Mouse (Mus musculus) embryonic facial prominence, embryonic 15.5 days (tissue): ENCODE measurements around the gene Polr2h. TPM values are rescaled to one million over a fixed set of nuclear protein-coding genes. Genes with fewer than 3 reads are reported as not detected.
A peak's percentile ranks its signal among the peaks of the same experiment; 100 is the strongest.

Experiments used
- ATAC-seq: fragments of 200-750 bp; cut with Nextera tagmentation; 2 replicates; pipeline ENCODE4 v1.8.0; 2017; ENCODE audit warnings: low read depth, moderate TSS enrichment; ENCODE audit not compliant: insufficient number of reproducible peaks, low FRiP score, low TSS enrichment
- H3K27ac ChIP-seq: fragments of 300-500 bp; sonication (generic); replicated peaks from 2 replicates; pipeline ENCODE4 v1.5.1; 2015; ENCODE audit warnings: mild to moderate bottlenecking, inconsistent platforms
- H3K27me3 ChIP-seq: fragments of 300-500 bp; sonication (generic); 2 replicates; pipeline ENCODE4 v1.6.1; 2015; ENCODE audit warnings: inconsistent platforms
- H3K36me3 ChIP-seq: fragments of 300-500 bp; sonication (generic); 2 replicates; pipeline ENCODE4 v1.6.1; 2015; ENCODE audit warnings: mild to moderate bottlenecking, inconsistent platforms
- H3K4me1 ChIP-seq: fragments of 300-500 bp; sonication (generic); 2 replicates; pipeline ENCODE4 v1.6.1; 2015; ENCODE audit warnings: inconsistent platforms
- H3K4me2 ChIP-seq: fragments of 300-500 bp; sonication (generic); replicated peaks from 2 replicates; pipeline ENCODE4 v1.6.1; 2015; ENCODE audit warnings: mild to moderate bottlenecking, inconsistent platforms
- H3K4me3 ChIP-seq: fragments of 300-500 bp; sonication (generic); replicated peaks from 2 replicates; pipeline ENCODE4 v1.5.1; 2015; ENCODE audit warnings: mild to moderate bottlenecking, inconsistent platforms
- H3K9ac ChIP-seq: fragments of 300-500 bp; sonication (generic); 2 replicates; pipeline ENCODE4 v1.6.1; 2015; ENCODE audit warnings: inconsistent platforms
- H3K9me3 ChIP-seq: fragments of 300-500 bp; sonication (generic); replicated peaks from 2 replicates; pipeline ENCODE4 v1.6.1; 2016; ENCODE audit warnings: inconsistent platforms
- WGBS: fragments of 180-500 bp; shearing (Covaris S2); methylation state at CpG from one replicate; pipeline ENCODE4 v1.1.7; 2015; 5-methylcytosine and 5-hydroxymethylcytosine counted together
- polyA plus RNA-seq: library from polyadenylated mRNA; unstranded; fragments of >200 nt; fragmentation: Nextera tagmentation; extraction: Ambion mirVana; gene quantifications from 2 replicates; pipeline ENCODE4 v1.2.1, GENCODE M21; 2015

Polr2h gene
- polyA plus RNA-seq, 1 experiment from 2014 or later: 90.0 TPM

- H3K27ac ChIP-seq: no peak overlapping the region
- no peak overlapping the region for H3K4me2 ChIP-seq
- H3K27me3 ChIP-seq: no peaks in the 10 kb centered on the region
- no peak overlapping the region for H3K4me3 ChIP-seq
- no peaks in the 10 kb centered on the region for H3K9me3 ChIP-seq
- ATAC-seq: no peak
- WGBS: 75% methylated on average over 9 of the region's 9 CpGs
- H3K36me3 ChIP-seq: peaks cover 41% of the 10 kb centered on the region
- H3K4me1 ChIP-seq: peaks cover 29% of the 10 kb centered on the region
- no peak overlapping the region for H3K9ac ChIP-seq
Measured at GRCm38 (mm10) chr16:20712190-20712589, 5.3 kb upstream of the Polr2h start.

GRCm38 (mm10) chr16:20712889-20713288 is 4.6 kb upstream of the Polr2h start:
- H3K4me3 ChIP-seq: no peak overlapping the region
- H3K27ac ChIP-seq: no peak overlapping the region
- no peak for ATAC-seq
- no peak overlapping the region for H3K9ac ChIP-seq
- peaks cover 34% of the 10 kb centered on the region for H3K36me3 ChIP-seq
- H3K4me2 ChIP-seq: no peak overlapping the region
- WGBS: 82% methylated on average over 7 of the region's 7 CpGs
- no peaks in the 10 kb centered on the region for H3K27me3 ChIP-seq
- peaks cover 30% of the 10 kb centered on the region for H3K4me1 ChIP-seq
- no peaks in the 10 kb centered on the region for H3K9me3 ChIP-seq

GRCm38 (mm10) chr16:20714307-20715080 is 3.0 kb upstream of the Polr2h start:
- Histone ChIP-seq H3K27ac (0 out of 2 replicates have a peak overlapping the region, but pooled peaks have one; percentile 98), H3K9ac (no peak overlapping the region), H3K27me3 (no peaks in the 10 kb centered on the region), H3K36me3 (peaks cover 30% of the 10 kb centered on the region), H3K4me1 (peaks cover 38% of the 10 kb centered on the region), H3K4me2 (peak overlapping the region; percentile 84), H3K9me3 (no peaks in the 10 kb centered on the region), H3K4me3 (peak overlapping the region; percentile 72)
- ATAC-seq: no peak
- WGBS: 46% methylated on average over 11 of the region's 11 CpGs

- Histone ChIP-seq H3K27ac (peak overlapping the region; percentile 98; the same call in 1 of the 2 replicates), H3K9ac (peak overlapping the region; percentile 73), H3K4me2 (peak overlapping the region; percentile 84), H3K4me3 (peak overlapping the region; percentile 72), H3K9me3 (no peaks in the 10 kb centered on the region), H3K4me1 (peaks cover 38% of the 10 kb centered on the region), H3K36me3 (peaks cover 31% of the 10 kb centered on the region), H3K27me3 (no peaks in the 10 kb centered on the region)
- ATAC-seq: no peak
- 61% methylated on average over 2 of the region's 2 CpGs for WGBS
Measured at GRCm38 (mm10) chr16:20715161-20715560, 2.3 kb upstream of the Polr2h start.

- H3K27ac ChIP-seq: peak overlapping the region; percentile 98
- no peaks in the 10 kb centered on the region for H3K27me3 ChIP-seq
- peaks cover 38% of the 10 kb centered on the region for H3K4me1 ChIP-seq
- H3K9ac ChIP-seq: peak overlapping the region; percentile 73
- no peak for ATAC-seq
- peaks cover 28% of the 10 kb centered on the region for H3K36me3 ChIP-seq
- no peaks in the 10 kb centered on the region for H3K9me3 ChIP-seq
- H3K4me3 ChIP-seq: peak overlapping the region; percentile 72
- peak overlapping the region; percentile 84 for H3K4me2 ChIP-seq
- 1% methylated on average over 8 of the region's 12 CpGs for WGBS
Measured at GRCm38 (mm10) chr16:20715566-20715965, 1.9 kb upstream of the Polr2h start.

GRCm38 (mm10) chr16:20715976-20716840 is 1.3 kb upstream of the Polr2h start:
- Histone ChIP-seq H3K36me3 (peaks cover 23% of the 10 kb centered on the region), H3K4me2 (peak overlapping the region; percentile 84), H3K9ac (peak overlapping the region; percentile 73), H3K9me3 (no peaks in the 10 kb centered on the region), H3K27me3 (no peaks in the 10 kb centered on the region), H3K27ac (peak overlapping the region; percentile 98), H3K4me1 (peaks cover 38% of the 10 kb centered on the region), H3K4me3 (peak overlapping the region; percentile 72)
- ATAC-seq: peak; percentile 86
- WGBS: 1% methylated on average over 66 of the region's 68 CpGs

- ATAC-seq: no peak
Measured at GRCm38 (mm10) chr16:20716841-20717180, 654 bp upstream of the Polr2h start.

GRCm38 (mm10) chr16:20717978-20718670 is 659 bp downstream of the Polr2h start:
- no peaks in the 10 kb centered on the region for H3K9me3 ChIP-seq
- H3K4me2 ChIP-seq: peak overlapping the region; percentile 84
- H3K27ac ChIP-seq: peak overlapping the region; percentile 98
- peaks cover 20% of the 10 kb centered on the region for H3K36me3 ChIP-seq
- peak; percentile 27; the same call in 1 of the 2 replicates for ATAC-seq
- H3K4me1 ChIP-seq: peaks cover 38% of the 10 kb centered on the region
- 2% methylated on average over 18 of the region's 18 CpGs for WGBS
- H3K27me3 ChIP-seq: no peaks in the 10 kb centered on the region
- peak overlapping the region; percentile 72 for H3K4me3 ChIP-seq
- peak overlapping the region; percentile 73 for H3K9ac ChIP-seq

More at GRCm38 (mm10) chr16:20716841-20717180, 654 bp upstream of the Polr2h start:
- Histone ChIP-seq H3K4me2 (peak overlapping the region; percentile 84), H3K27me3 (no peaks in the 10 kb centered on the region), H3K36me3 (peaks cover 23% of the 10 kb centered on the region), H3K9me3 (no peaks in the 10 kb centered on the region), H3K4me3 (peak overlapping the region; percentile 72), H3K4me1 (peaks cover 38% of the 10 kb centered on the region), H3K9ac (peak overlapping the region; percentile 73), H3K27ac (peak overlapping the region; percentile 98)
- 1% methylated on average over 8 of the region's 8 CpGs for WGBS

GRCm38 (mm10) chr16:20721808-20722207 is 4.3 kb downstream of the Polr2h start:
- Histone ChIP-seq H3K4me2 (no peak overlapping the region), H3K27ac (no peak overlapping the region), H3K27me3 (no peaks in the 10 kb centered on the region), H3K9ac (no peak overlapping the region), H3K36me3 (peaks cover 20% of the 10 kb centered on the region), H3K9me3 (no peaks in the 10 kb centered on the region), H3K4me1 (peaks cover 16% of the 10 kb centered on the region), H3K4me3 (no peak overlapping the region)
- ATAC-seq: no peak
- WGBS: 90% methylated on average over 10 of the region's 10 CpGs

- ATAC-seq: no peak
- H3K36me3 ChIP-seq: peaks cover 20% of the 10 kb centered on the region
- H3K4me2 ChIP-seq: no peak overlapping the region
- H3K27ac ChIP-seq: no peak overlapping the region
- H3K9ac ChIP-seq: no peak overlapping the region
- no peak overlapping the region for H3K4me3 ChIP-seq
- WGBS: 59% methylated on average over 4 of the region's 4 CpGs
- peaks cover 11% of the 10 kb centered on the region for H3K4me1 ChIP-seq
- H3K9me3 ChIP-seq: no peaks in the 10 kb centered on the region
- H3K27me3 ChIP-seq: no peaks in the 10 kb centered on the region
Measured at GRCm38 (mm10) chr16:20722736-20723135, 5.3 kb downstream of the Polr2h start.

GRCm38 (mm10) chr16:20723247-20723646 is 5.8 kb downstream of the Polr2h start:
- Histone ChIP-seq H3K4me1 (peaks cover 11% of the 10 kb centered on the region), H3K27ac (no peak overlapping the region), H3K4me2 (no peak overlapping the region), H3K9ac (no peak overlapping the region), H3K9me3 (no peaks in the 10 kb centered on the region), H3K36me3 (peaks cover 20% of the 10 kb centered on the region), H3K27me3 (no peaks in the 10 kb centered on the region), H3K4me3 (no peak overlapping the region)
- no peak for ATAC-seq
- WGBS: 25% methylated on average over 4 of the region's 4 CpGs
